Mouse (Mus musculus): ENCODE measurements around the gene Fam168a.

Gene Fam168a

GRCm38 (mm10) chr7:100706143-100706841, at the start of gene Fam168a:
Gene Fam168a, plus strand, starts transcription at chr7:100706635.
- peak; percentile 77 to 88 for DNase-seq (ENCODE audit: low spot score in 2 of 2)

GRCm38 (mm10) chr7:100656739-100657138, 49.7 kb upstream of the Fam168a start:
- no peak for DNase-seq (ENCODE audit: low spot score in 2 of 2)

- no peak for DNase-seq (ENCODE audit: low spot score in 2 of 2)
These were observed 48.3 kb upstream of the Fam168a start for GRCm38 (mm10) chr7:100658093-100658578.

DNA sequence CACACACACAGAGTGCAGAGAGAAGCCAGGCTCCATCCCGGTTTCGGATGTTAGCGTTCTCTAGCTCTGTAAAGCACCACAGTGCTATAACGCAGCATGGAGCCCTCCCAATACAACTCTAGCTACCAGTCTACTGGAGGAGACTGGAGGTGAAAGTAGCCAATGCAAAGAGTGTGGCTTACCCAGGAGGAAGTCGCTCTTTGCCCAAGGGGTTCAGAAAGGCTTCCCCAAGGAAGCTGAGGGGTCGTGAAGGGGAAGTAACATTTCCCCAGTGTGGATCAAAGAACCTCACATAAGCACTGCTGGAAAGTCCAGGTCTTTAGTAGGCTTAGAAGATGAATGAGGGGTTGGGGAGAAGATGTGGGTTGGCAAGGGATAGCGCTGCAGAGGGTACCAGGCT, 45.2 kb upstream of the Fam168a start:
- no peak for DNase-seq (ENCODE audit: low spot score in 2 of 2)

DNA sequence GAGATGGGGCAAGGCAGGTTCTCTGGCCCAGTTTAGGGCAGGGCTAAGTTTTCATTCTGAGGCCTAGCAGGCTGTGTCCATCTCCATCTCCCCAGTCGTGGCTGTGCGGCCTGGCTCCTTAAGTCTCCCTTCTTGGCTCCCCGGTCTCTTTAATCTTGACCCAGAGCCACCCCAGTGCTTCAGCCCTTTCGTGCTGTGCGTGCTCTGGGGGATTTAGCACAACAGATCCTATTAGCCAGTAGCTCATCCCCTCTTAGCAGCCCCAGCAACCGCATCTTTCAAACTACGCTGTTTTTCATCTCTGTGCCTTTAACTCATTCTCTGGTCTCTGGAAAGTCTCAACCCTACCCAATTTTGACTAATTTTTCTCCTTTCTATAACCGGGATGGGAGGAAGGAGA, 44.2 kb upstream of the Fam168a start, which contains the start of gene Plekhb1:
Plekhb1 (minus strand) TSS at position 184 of the 400 bp plus-strand sequence.
- no peak for DNase-seq (ENCODE audit: low spot score in 2 of 2)

DNA sequence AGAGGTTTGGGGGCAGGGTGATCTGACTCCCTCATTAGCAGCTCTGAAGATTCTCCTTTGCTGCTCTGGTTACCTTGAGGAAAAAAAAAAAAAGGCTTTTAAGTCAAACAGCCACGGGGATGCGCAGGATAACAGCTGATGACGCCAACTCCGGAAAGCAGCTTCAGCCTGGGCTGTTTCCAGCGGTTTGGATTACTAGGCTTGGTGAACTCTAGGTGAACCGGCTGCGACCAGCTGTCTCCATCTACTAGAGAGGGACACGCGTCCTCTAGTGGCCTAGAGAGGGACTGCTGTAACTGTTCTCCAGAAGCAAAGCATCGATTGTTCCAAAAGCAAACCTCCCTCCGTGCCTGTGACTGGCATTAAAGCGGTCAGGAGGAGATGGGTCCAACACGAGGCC, 43.2 kb upstream of the Fam168a start:
- peak; percentile 83 to 88 for DNase-seq (ENCODE audit: low spot score in 2 of 2)

DNA sequence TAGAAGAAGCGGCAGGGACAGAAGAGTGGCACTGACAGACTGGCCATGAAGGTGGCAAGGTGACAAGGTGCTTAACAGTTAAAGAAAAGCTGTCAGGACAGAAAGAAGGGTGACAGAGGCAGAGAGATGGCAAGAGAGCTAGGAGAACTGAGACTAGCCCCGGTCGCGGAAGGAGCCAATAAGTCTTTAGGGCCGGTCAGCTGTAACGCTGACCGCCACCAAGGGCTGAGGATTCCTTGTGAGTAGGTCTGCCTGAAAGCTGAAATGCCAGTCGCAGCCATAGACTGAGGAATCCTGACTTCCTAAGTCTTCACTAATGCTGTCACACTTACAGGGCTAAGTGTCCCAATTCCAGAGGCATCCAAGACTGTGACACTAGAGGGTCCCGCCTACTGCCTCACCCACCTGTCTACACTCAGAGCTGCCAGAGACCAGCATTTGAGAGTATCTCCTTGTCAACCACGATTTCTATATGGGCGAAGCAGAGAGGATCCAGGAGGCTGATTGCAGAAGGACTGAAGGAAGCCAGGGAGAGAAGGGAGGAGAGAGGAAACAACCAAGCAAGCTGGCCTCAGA, 42.6 kb upstream of the Fam168a start:
- DNase-seq (ENCODE audit: low spot score in 2 of 2): no peak

GRCm38 (mm10) chr7:100670646-100671045, 35.8 kb upstream of the Fam168a start:
- DNase-seq (ENCODE audit: low spot score in 2 of 2): peak in 1 of 2 experiments; percentile 39

GRCm38 (mm10) chr7:100673452-100673851, 33.0 kb upstream of the Fam168a start:
- no peak for DNase-seq (ENCODE audit: low spot score in 2 of 2)

DNA sequence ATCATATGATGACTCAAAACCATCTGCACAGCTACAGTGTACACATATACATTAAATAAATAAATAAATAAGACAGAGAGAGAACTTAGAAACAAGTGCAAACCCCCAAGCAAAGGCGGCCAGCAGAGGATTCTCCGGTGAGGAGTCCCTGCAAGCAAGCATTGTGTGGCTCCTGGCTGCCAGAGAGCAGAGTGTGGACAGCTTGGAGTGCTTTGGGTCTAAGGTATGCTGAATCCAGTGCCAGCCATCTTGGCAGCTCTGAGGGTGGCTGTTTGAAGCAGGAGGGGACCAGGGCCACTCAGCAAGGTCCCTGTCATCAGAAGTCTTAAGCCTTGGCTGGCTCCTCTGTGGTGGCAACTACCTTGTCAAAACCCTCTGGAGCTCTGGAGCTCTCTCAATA, 31.5 kb upstream of the Fam168a start:
- no peak for DNase-seq (ENCODE audit: low spot score in 2 of 2)

GRCm38 (mm10) chr7:100678052-100678451, 28.4 kb upstream of the Fam168a start:
- no peak for DNase-seq (ENCODE audit: low spot score in 2 of 2)

DNA sequence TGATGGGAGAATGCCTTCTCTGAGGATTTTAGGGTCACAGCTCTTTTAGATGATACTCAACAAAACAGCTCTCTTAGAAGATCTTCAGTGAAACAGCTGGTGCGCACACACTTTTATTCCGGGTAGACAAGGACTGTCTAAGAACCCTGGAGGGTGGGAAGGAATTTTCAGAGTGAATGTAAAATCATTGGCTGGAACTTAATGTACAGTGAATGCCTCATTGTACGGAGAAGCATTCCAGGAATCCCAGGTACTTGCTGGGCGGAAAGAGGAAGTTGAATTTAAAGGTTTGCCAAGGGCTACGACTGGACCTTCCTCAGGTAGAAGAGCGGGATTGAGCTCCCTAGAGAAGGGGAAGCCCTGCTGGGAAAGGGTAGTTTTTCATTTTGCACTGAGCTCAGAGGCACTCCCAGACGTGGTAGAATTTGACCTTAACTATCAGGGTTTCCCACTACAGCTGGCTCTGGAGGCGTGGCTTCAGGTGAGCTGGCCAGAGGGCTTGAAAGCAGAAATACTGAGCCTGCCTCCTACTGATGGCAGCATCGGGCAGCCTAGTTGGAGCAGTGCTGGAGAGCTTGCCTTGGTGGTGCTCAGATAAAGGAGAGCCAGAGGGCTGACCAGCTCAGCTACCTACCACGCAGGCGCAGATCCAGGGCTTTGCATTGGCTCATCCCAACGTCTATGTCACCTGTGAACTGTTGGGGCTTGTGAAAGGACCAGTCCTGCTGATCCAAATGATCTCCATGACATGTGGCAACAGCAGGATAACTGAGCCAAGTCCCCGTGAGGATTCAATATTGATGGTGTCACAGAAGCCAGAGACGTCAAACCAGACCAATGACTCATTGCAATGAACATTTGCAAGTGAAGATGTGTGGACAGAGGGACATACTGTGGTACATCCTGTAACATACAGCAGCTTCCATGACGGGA, 27.2 kb upstream of the Fam168a start:
- no peak for DNase-seq (ENCODE audit: low spot score in 2 of 2)

DNA sequence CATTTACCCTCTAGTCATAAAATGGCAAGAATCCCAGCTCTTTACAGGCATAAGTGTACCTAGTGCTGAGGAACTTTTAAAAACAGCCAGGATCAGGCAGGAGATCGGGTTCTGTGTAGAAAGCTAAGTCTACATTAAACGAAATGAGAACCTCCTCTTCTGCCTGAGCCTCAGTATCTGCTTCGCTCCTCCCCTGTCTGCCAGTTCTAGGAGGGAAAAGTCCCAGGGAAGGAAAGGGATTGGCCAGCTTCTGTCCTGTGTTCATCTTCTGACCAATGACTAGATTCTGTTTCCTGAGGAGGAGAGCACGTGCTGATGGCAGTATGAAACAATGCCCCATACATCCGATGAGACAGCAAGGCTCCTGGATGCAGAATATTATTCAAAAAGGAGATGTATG, 25.3 kb upstream of the Fam168a start:
- DNase-seq (ENCODE audit: low spot score in 2 of 2): no peak

- no peak for DNase-seq (ENCODE audit: low spot score in 2 of 2)
These were observed 23.2 kb upstream of the Fam168a start for GRCm38 (mm10) chr7:100683241-100683640.

DNA sequence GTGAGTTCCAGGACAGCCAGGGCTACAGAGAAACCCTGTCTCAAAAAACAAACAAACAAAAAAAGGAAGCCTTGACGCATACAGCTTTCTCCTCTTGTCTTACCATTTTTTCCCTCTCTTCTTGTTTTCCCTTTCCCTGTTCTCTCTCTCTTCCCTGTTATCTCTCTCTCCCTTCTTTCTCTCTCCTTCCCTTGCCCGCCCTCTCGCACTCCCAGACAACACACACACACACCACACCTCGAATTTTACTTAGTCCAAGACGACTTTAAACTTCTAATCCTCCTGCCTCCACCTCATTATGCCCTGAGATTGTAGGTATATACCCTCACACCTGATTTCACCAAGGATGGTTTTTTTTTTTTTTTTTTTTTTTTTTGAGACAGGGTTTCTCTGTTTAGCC, 22.4 kb upstream of the Fam168a start:
- no peak for DNase-seq (ENCODE audit: low spot score in 2 of 2)

DNA sequence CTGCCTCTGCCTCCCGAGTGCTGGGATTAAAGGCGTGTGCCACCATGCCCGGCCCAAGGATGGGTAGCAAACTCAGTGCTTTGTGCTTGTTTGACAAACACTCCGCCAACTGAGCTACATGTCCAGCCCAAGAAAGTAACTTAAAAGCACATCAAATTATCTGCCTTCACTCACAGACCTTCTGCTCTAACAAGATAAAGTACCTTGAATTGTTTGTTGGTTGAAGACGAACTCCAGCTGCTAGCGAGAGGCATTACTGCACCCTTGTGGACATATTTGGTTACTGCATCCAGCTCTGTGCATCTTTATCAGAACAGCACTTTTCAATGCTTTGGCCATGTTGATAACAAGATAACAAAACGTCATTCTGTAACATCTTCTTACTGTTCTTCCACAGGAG, 21.9 kb upstream of the Fam168a start:
- DNase-seq (ENCODE audit: low spot score in 2 of 2): peak in 1 of 2 experiments; percentile 45

- DNase-seq (ENCODE audit: low spot score in 2 of 2): peak in 1 of 2 experiments; percentile 48
These were observed 21.1 kb upstream of the Fam168a start for GRCm38 (mm10) chr7:100685061-100686030.

GRCm38 (mm10) chr7:100688471-100688870, 18.0 kb upstream of the Fam168a start:
- DNase-seq (ENCODE audit: low spot score in 2 of 2): no peak

GRCm38 (mm10) chr7:100693199-100693598, 13.2 kb upstream of the Fam168a start:
- no peak for DNase-seq (ENCODE audit: low spot score in 2 of 2)

DNA sequence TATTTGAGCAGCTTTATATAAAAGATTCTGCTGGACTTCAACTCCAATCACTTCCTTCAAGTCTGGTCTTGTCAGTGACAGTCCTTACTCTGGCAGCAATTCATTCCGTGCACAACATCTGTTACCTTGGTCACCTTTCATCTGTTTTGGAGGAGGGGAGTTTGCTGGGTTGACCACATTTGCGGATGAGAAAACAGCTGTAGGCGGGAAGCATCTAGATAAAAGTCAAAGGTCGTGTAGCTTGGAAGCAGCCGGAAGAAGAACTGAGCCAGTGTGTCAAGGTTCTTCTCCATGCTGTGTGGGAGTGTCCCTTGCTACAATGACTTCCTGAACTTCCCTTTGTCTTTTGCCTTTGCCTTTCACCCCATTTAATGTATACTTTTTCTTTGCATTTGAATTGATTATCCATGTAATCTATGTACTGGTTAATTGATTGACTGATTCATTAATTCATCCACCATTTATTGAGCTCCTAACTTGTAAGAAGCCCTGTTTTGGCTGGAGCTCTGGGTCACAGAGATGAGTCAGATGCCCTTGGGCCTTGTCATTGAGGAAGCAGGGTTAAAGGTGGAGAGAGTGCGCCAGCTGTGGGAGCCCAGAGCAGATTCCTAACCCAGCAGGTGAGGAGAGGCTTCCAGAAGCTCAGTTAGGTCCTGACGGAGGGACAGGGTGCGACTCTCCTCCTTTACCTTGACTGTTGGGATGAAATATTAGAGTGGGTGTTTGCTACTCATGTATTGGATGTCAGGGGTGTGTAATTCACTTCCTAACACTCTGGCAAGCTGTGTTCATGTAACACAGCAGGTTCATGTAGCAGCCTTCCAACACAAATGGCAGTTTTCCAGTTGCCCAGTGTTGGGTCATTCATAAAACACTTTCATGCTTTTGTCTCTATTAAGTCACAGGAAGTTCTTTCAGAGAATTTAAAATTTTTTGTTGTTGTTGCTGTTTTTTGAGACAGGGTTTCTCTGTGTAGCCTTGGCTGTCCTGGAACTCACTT, 6.4 kb upstream of the Fam168a start:
- DNase-seq (ENCODE audit: low spot score in 2 of 2): no peak

All from frontal cortex, postnatal 25 days (tissue).